Mouse (Mus musculus) CH12.LX (cell line): ENCODE measurements around the gene Itgb4. TPM values are rescaled to one million over a fixed set of nuclear protein-coding genes. Genes with fewer than 3 reads are reported as not detected.

Experiments
- DNase-seq: peaks from one replicate; pipeline ENCODE4 v3.0.0-alpha.2; 2013; ENCODE audit errors: extremely low read depth
- H3K27ac ChIP-seq: 2 replicates; pipeline ENCODE4 v1.5.1; 2012; ENCODE audit warnings: low read depth, mild to moderate bottlenecking, control low read depth, moderate library complexity; ENCODE audit not compliant: insufficient read depth
- H3K27me3 ChIP-seq: replicated peaks from 2 replicates; pipeline ENCODE3; 2012; ENCODE audit warnings: inconsistent platforms
- H3K36me3 ChIP-seq, 2 experiments: replicated peaks in 1 of 2; 2 replicates each; pipeline versions ENCODE3 to v1.6.1; 2012; ENCODE audit warnings: inconsistent platforms in 1 of 2, low read length in 1 of 2, mild to moderate bottlenecking in 1 of 2, mixed read lengths in 1 of 2, moderate library complexity in 1 of 2; ENCODE audit not compliant: control insufficient read depth in 1 of 2, insufficient read depth in 1 of 2
- H3K4me1 ChIP-seq, 2 experiments: 2 replicates each; pipeline ENCODE4 v1.6.1; 2012; ENCODE audit warnings: inconsistent platforms in 1 of 2, moderate library complexity in 1 of 2; ENCODE audit not compliant: insufficient read depth in 2 of 2, control insufficient read depth in 1 of 2
- H3K4me2 ChIP-seq: 2 replicates; pipeline ENCODE4 v1.6.1; 2012; ENCODE audit warnings: low read depth, mild to moderate bottlenecking, control low read depth; ENCODE audit not compliant: poor library complexity, insufficient read depth, severe bottlenecking
- H3K4me3 ChIP-seq, 3 experiments: fragments of 150-350 bp in 1 of 3; sonication (generic) in 1 of 3; replicated peaks in 1 of 3; 2 replicates each; pipeline versions ENCODE3 to v1.5.1; 2011 to 2012; ENCODE audit warnings: low read depth in 2 of 3, low read length in 2 of 3, mild to moderate bottlenecking in 2 of 3, moderate library complexity in 2 of 3, control low read depth in 1 of 3, improper control_type of control experiment in 1 of 3, inconsistent platforms in 1 of 3, mixed read lengths in 1 of 3; ENCODE audit not compliant: poor library complexity in 1 of 3
- H3K79me2 ChIP-seq: replicated peaks from 2 replicates; pipeline ENCODE4 v1.6.1; 2012; ENCODE audit warnings: mild to moderate bottlenecking, moderate library complexity; ENCODE audit not compliant: control insufficient read depth, poor library complexity, insufficient read depth, severe bottlenecking; ENCODE audit errors: extremely low read depth
- H3K9ac ChIP-seq: 2 replicates; pipeline ENCODE4 v1.6.1; 2012; ENCODE audit warnings: low read depth, mild to moderate bottlenecking, control low read depth, moderate library complexity; ENCODE audit not compliant: insufficient read depth
- H3K9me3 ChIP-seq: replicated peaks from 2 replicates; pipeline ENCODE3; 2012; ENCODE audit warnings: low read length, inconsistent platforms, mixed read lengths
- BHLHE40 ChIP-seq: IDR thresholded peaks from 2 replicates; pipeline ENCODE4 v1.6.1; 2011; ENCODE audit warnings: mild to moderate bottlenecking, low read depth, low read length, improper control_type of control experiment
- CHD1 ChIP-seq: IDR thresholded peaks from 2 replicates; pipeline ENCODE4 v1.6.1; 2012; ENCODE audit warnings: low read depth, low read length, improper control_type of control experiment, inconsistent platforms
- CHD2 ChIP-seq: IDR thresholded peaks from 2 replicates; pipeline ENCODE4 v1.6.1; 2011; ENCODE audit warnings: low read length, improper control_type of control experiment
- CTCF ChIP-seq, 2 experiments: IDR thresholded peaks in 1 of 2; conservative IDR thresholded peaks in 1 of 2; 2 replicates each; pipeline ENCODE4 v1.5.1; 2011 to 2012; ENCODE audit warnings: low read depth in 2 of 2, low read length in 2 of 2, improper control_type of control experiment in 1 of 2, inconsistent platforms in 1 of 2, mild to moderate bottlenecking in 1 of 2, moderate library complexity in 1 of 2
- ETS1 ChIP-seq: conservative IDR thresholded peaks from 2 replicates; pipeline ENCODE4 v1.6.1; 2012; ENCODE audit warnings: low read depth, mild to moderate bottlenecking, inconsistent platforms, low read length, improper control_type of control experiment, moderate library complexity
- GABPA ChIP-seq: IDR thresholded peaks from 2 replicates; pipeline ENCODE4 v1.6.1; 2012; ENCODE audit warnings: low read depth, low read length, improper control_type of control experiment, inconsistent platforms; ENCODE audit not compliant: insufficient replicate concordance
- HCFC1 ChIP-seq: IDR thresholded peaks from 2 replicates; pipeline ENCODE4 v1.6.1; 2012; ENCODE audit warnings: low read depth, mild to moderate bottlenecking, inconsistent platforms, low read length, improper control_type of control experiment
- IRF4 ChIP-seq: IDR thresholded peaks from 2 replicates; pipeline ENCODE4 v1.6.1; 2014; ENCODE audit warnings: low read depth, mild to moderate bottlenecking, inconsistent platforms, low read length, improper control_type of control experiment
- MAZ ChIP-seq: IDR thresholded peaks from 2 replicates; pipeline ENCODE4 v1.6.1; 2012; ENCODE audit warnings: low read depth, mild to moderate bottlenecking, inconsistent platforms, low read length, improper control_type of control experiment, moderate library complexity
- MYC ChIP-seq: IDR thresholded peaks from 2 replicates; pipeline ENCODE4 v1.6.1; 2011; ENCODE audit warnings: low read depth, mild to moderate bottlenecking, improper control_type of control experiment, low read length
- RAD21 ChIP-seq: IDR thresholded peaks from 2 replicates; pipeline ENCODE4 v1.6.1; 2011; ENCODE audit warnings: low read depth, mild to moderate bottlenecking, low read length, improper control_type of control experiment, moderate library complexity
- RCOR1 ChIP-seq: conservative IDR thresholded peaks from 2 replicates; pipeline ENCODE4 v1.6.1; 2012; ENCODE audit warnings: low read depth, mild to moderate bottlenecking, inconsistent platforms, low read length, improper control_type of control experiment
- TBP ChIP-seq: conservative IDR thresholded peaks from 2 replicates; pipeline ENCODE4 v1.6.1; 2011; ENCODE audit warnings: low read depth, low read length, improper control_type of control experiment
- TCF12 ChIP-seq: IDR thresholded peaks from 2 replicates; pipeline ENCODE4 v1.6.1; 2014; ENCODE audit warnings: low read depth, mild to moderate bottlenecking, inconsistent platforms, low read length, improper control_type of control experiment
- UBTF ChIP-seq: IDR thresholded peaks from 2 replicates; pipeline ENCODE4 v1.6.1; 2012; ENCODE audit warnings: low read depth, mild to moderate bottlenecking, inconsistent platforms, low read length, improper control_type of control experiment, moderate library complexity
- USF1 ChIP-seq: IDR thresholded peaks from 2 replicates; pipeline ENCODE4 v1.6.1; 2014; ENCODE audit warnings: low read depth, mild to moderate bottlenecking, inconsistent platforms, low read length, improper control_type of control experiment
- USF2 ChIP-seq: conservative IDR thresholded peaks from 2 replicates; pipeline ENCODE4 v1.6.1; 2011; ENCODE audit warnings: low read depth, low read length, improper control_type of control experiment
- ZC3H11A ChIP-seq: IDR thresholded peaks from 2 replicates; pipeline ENCODE4 v1.6.1; 2012; ENCODE audit warnings: low read depth, mild to moderate bottlenecking, inconsistent platforms, low read length, improper control_type of control experiment
- ZMIZ1 ChIP-seq: IDR thresholded peaks from 2 replicates; pipeline ENCODE4 v1.6.1; 2012; ENCODE audit warnings: low read depth, mild to moderate bottlenecking, inconsistent platforms, low read length, improper control_type of control experiment
- ZNF384 ChIP-seq: IDR thresholded peaks from 2 replicates; pipeline ENCODE4 v1.6.1; 2012; ENCODE audit warnings: low read depth, low read length, improper control_type of control experiment, inconsistent platforms
- dilution Hi-C: fragments of 300-500 bp; cut with MboI; formaldehyde crosslinking; loops from 2 replicates; pipeline ENCODE4 v1.14.3; 2020; ENCODE audit warnings: low sequenced_read_pairs; ENCODE audit not compliant: extremely low pct_unique_long_range_greater_than_20kb, extremely low pct_ligation_motif_present
- in situ Hi-C: fragments of 300-500 bp; cut with MboI; formaldehyde crosslinking; loops from 3 replicates; pipeline ENCODE4 v1.14.3; 2019; ENCODE audit warnings: low sequenced_read_pairs, low pct_ligation_motif_present, low pct_unique_long_range_greater_than_20kb, mixed read lengths
- polyA plus RNA-seq: library from polyadenylated mRNA; unstranded; fragments of >175 nt; gene quantifications from 2 replicates; pipeline ENCODE4 v1.2.1, GENCODE M21; 2012; ENCODE audit warnings: low read depth; ENCODE audit not compliant: insufficient read length
- total RNA-seq, 2 experiments: library from RNA; depleted of rRNA; stranded (reverse); fragments of 300-350 nt in 1 of 2; fragments of >200 nt in 1 of 2; gene quantifications; 2 replicates each; pipeline ENCODE4 v1.2.3; 2012 to 2014

Gene Itgb4
- total and polyA plus RNA-seq, 3 experiments, result 0.42 to 6.3 (median 0.59) TPM

DNA sequence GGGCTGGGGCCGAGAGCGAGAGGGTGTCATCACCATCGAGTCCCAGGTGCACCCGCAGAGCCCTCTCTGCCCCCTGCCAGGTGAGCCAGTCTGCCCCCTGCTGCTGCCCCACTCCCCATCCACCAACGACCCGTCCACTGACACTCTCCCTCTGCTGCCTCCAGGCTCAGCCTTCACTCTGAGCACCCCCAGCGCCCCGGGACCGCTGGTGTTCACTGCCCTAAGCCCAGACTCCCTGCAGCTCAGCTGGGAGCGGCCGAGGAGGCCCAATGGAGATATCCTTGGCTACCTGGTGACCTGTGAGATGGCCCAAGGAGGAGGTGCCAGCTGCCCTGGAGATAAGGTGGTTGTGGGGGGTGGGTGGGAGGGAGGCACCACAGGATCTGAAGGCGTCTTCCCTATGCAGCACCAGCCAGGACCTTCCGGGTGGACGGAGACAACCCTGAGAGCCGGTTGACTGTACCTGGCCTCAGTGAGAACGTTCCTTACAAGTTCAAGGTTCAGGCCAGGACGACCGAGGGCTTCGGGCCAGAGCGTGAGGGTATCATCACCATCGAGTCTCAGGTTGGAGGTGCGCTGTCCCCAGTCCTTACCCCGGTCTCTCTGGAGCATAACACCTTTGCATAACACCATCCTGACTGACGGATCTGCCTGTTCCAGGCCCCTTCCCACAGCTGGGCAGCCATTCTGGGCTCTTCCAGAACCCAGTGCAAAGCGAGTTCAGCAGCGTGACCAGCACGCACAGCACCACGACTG is 32.8 kb downstream of the Itgb4 start:
- Histone ChIP-seq H3K4me2 (no peak overlapping the region), H3K9ac (no peak overlapping the region), H3K4me1 (peaks cover 6 to 33% of the 10 kb centered on the region in 2 experiments; a peak in 3 of 4 replicates), H3K27me3 (no peaks in the 10 kb centered on the region), H3K36me3 (peaks cover 41 to 64% of the 10 kb centered on the region in 2 experiments), H3K27ac (no peak overlapping the region), H3K9me3 (peaks cover 9% of the 10 kb centered on the region), H3K79me2 (peaks cover 6% of the 10 kb centered on the region; the same call in 1 of the 2 replicates), H3K4me3 (no peak overlapping the region)
- no peak for TF ChIP-seq ZMIZ1
- TF ChIP-seq RCOR1, result no peak
- no peak for DNase-seq
- dilution Hi-C loops, result no loop called here
- in situ Hi-C loops, result loop anchor here (5.0 to 25.0 kb wide), 2 partner anchors 75 to 395 kb away; partner anchors contain the start of genes Gga3, Mif4gd, Mrps7 and Recql5

GRCm38 (mm10) chr11:116008411-116008810 is 33.9 kb downstream of the Itgb4 start:
- Histone ChIP-seq H3K9me3 (peaks cover 4% of the 10 kb centered on the region), H3K4me2 (no peak overlapping the region), H3K36me3 (peaks cover 41 to 64% of the 10 kb centered on the region in 2 experiments), H3K4me3 (no peak overlapping the region), H3K27me3 (no peaks in the 10 kb centered on the region), H3K4me1 (peaks cover 11 to 40% of the 10 kb centered on the region in 2 experiments), H3K79me2 (peaks cover 6% of the 10 kb centered on the region; the same call in 1 of the 2 replicates), H3K27ac (no peak overlapping the region), H3K9ac (no peak overlapping the region)
- no peak for DNase-seq
- TF ChIP-seq IRF4 (no peak), RAD21 (no peak), BHLHE40 (no peak), MAZ (no peak), CTCF (conservative IDR thresholded peaks at IDR 0.05 in 1 of 2, IDR thresholded peaks at IDR 0.05 in 1 of 2; ENCODE audit: low read depth in 2 of 2, low read length in 2 of 2) (no peak), TCF12 (no peak), CHD2 (no peak), ZNF384 (no peak), TBP (no peak), GABPA (no peak), USF1 (no peak), UBTF (no peak), MYC (no peak), HCFC1 (no peak), USF2 (no peak), CHD1 (no peak), ZC3H11A (no peak), ETS1 (no peak)
- dilution Hi-C loops (no loop called here), in situ Hi-C loops (loop anchor here (5.0 to 25.0 kb wide), 2 partner anchors 76 to 396 kb away; partner anchors contain the start of genes Gga3, Mif4gd, Mrps7 and Recql5)
